Mouse (Mus musculus) midbrain, embryonic 16.5 days (tissue): ENCODE data around the gene Rpl37. TPM values are rescaled to one million over a fixed set of nuclear protein-coding genes. Genes with fewer than 3 reads are reported as not detected.
A peak's percentile ranks its signal among the peaks of the same experiment; 100 is the strongest.

Source experiments
- ATAC-seq: fragments of 200-750 bp; cut with Nextera tagmentation; 2 replicates; pipeline ENCODE4 v1.8.0; 2017; ENCODE audit warnings: moderate TSS enrichment
- H3K27ac ChIP-seq: fragments of 300-500 bp; sonication (generic); 2 replicates; pipeline ENCODE4 v1.5.1; 2014; ENCODE audit warnings: mild to moderate bottlenecking, low read length, mixed read lengths
- H3K27me3 ChIP-seq: fragments of 300-500 bp; sonication (generic); 2 replicates; pipeline ENCODE4 v1.6.1; 2014; ENCODE audit warnings: low read depth, low read length, mixed read lengths; ENCODE audit not compliant: control insufficient read depth, insufficient read depth
- H3K36me3 ChIP-seq: fragments of 300-500 bp; sonication (generic); 2 replicates; pipeline ENCODE4 v1.6.1; 2014; ENCODE audit warnings: mild to moderate bottlenecking, low read length, moderate library complexity, mixed read lengths; ENCODE audit not compliant: control insufficient read depth, insufficient read depth
- H3K4me1 ChIP-seq: fragments of 300-500 bp; sonication (generic); 2 replicates; pipeline ENCODE4 v1.6.1; 2014; ENCODE audit warnings: mild to moderate bottlenecking, low read length, mixed read lengths; ENCODE audit not compliant: control insufficient read depth, insufficient read depth
- H3K4me2 ChIP-seq: fragments of 300-500 bp; sonication (generic); 2 replicates; pipeline ENCODE4 v1.6.1; 2014; ENCODE audit warnings: mild to moderate bottlenecking, low read length, mixed read lengths
- H3K4me3 ChIP-seq: fragments of 300-500 bp; sonication (generic); 2 replicates; pipeline ENCODE4 v1.5.1; 2014; ENCODE audit warnings: low read depth, mild to moderate bottlenecking, low read length, moderate library complexity, mixed read lengths
- H3K9ac ChIP-seq: fragments of 300-500 bp; sonication (generic); 2 replicates; pipeline ENCODE4 v1.6.1; 2014; ENCODE audit warnings: low read depth, low read length, mixed read lengths
- H3K9me3 ChIP-seq: fragments of 300-500 bp; sonication (generic); replicated peaks from 2 replicates; pipeline ENCODE4 v1.6.1; 2014; ENCODE audit warnings: mild to moderate bottlenecking, low read length, mixed read lengths; ENCODE audit not compliant: control insufficient read depth, poor library complexity, severe bottlenecking
- WGBS: fragments of 180-500 bp; shearing (Covaris S2); extraction: QIAGEN DNeasy Blood & Tissue Kit; methylation state at CpG from one replicate; pipeline ENCODE4 v1.1.7; 2014; 5-methylcytosine and 5-hydroxymethylcytosine counted together
- polyA plus RNA-seq: library from polyadenylated mRNA; unstranded; fragments of >200 nt; fragmentation: Nextera tagmentation; extraction: Ambion mirVana; gene quantifications from 2 replicates; pipeline ENCODE4 v1.2.1, GENCODE M21; 2015

The Rpl37 gene
- polyA plus RNA-seq, 1 experiment from 2014 or later = 257 TPM

- peak within 1 kb of the TSS; percentile 90 for H3K4me3 ChIP-seq
- no peaks in the 10 kb centered on the region for H3K27me3 ChIP-seq
- H3K9ac ChIP-seq = peak within 1 kb of the TSS; percentile 75
- H3K4me2 ChIP-seq = peak within 1 kb of the TSS; percentile 83
- peak within 1 kb of the TSS; percentile 94 for H3K27ac ChIP-seq
- no peaks in the 10 kb centered on the region for H3K9me3 ChIP-seq
- peak; percentile 95 for ATAC-seq
- WGBS = 0% methylated on average over 42 of the region's 80 CpGs
- no peaks in the 10 kb centered on the region for H3K36me3 ChIP-seq
- H3K4me1 ChIP-seq = peaks cover 14% of the 10 kb centered on the region
Observed at GRCm38 (mm10) chr15:5143361-5144020, 27.0 kb downstream of the Rpl37 start, which contains the start of gene Prkaa1. Gene Prkaa1 (plus strand): TSS chr15:5143861.

- Histone ChIP-seq H3K27me3 (no peaks in the 10 kb centered on the region), H3K27ac (peak overlapping the region; percentile 94)
Observed at GRCm38 (mm10) chr15:5144021-5144778, 27.8 kb downstream of the Rpl37 start.

GRCm38 (mm10) chr15:5145196-5145945, 28.9 kb downstream of the Rpl37 start:
- H3K4me1 ChIP-seq = peaks cover 20% of the 10 kb centered on the region
- no peak overlapping the region for H3K27ac ChIP-seq
- no peaks in the 10 kb centered on the region for H3K36me3 ChIP-seq
- WGBS = 49% methylated on average over 9 of the region's 9 CpGs
- peak overlapping the region; percentile 83 for H3K4me2 ChIP-seq
- H3K27me3 ChIP-seq = no peaks in the 10 kb centered on the region
- no peak for ATAC-seq
- peak overlapping the region; percentile 50; the same call in 1 of the 2 replicates for H3K9ac ChIP-seq
- peak overlapping the region; percentile 90 for H3K4me3 ChIP-seq
- H3K9me3 ChIP-seq = no peaks in the 10 kb centered on the region

More at GRCm38 (mm10) chr15:5144021-5144778, 27.8 kb downstream of the Rpl37 start:
- H3K4me1 ChIP-seq = peaks cover 19% of the 10 kb centered on the region
- H3K36me3 ChIP-seq = no peaks in the 10 kb centered on the region
- no peaks in the 10 kb centered on the region for H3K9me3 ChIP-seq
- peak overlapping the region; percentile 83 for H3K4me2 ChIP-seq
- H3K9ac ChIP-seq = peak overlapping the region; percentile 75
- H3K4me3 ChIP-seq = peak overlapping the region; percentile 90
- peak; percentile 92 for ATAC-seq
- under 1% methylated on average over 44 of the region's 61 CpGs for WGBS

GRCm38 (mm10) chr15:5149187-5149586, 32.7 kb downstream of the Rpl37 start:
- Histone ChIP-seq H3K4me2 (no peak overlapping the region), H3K4me3 (no peak overlapping the region), H3K4me1 (peaks cover 20% of the 10 kb centered on the region), H3K27ac (no peak overlapping the region), H3K36me3 (no peaks in the 10 kb centered on the region), H3K27me3 (no peaks in the 10 kb centered on the region), H3K9me3 (no peaks in the 10 kb centered on the region), H3K9ac (no peak overlapping the region)
- WGBS = 80% methylated on average over 4 of the region's 4 CpGs
- ATAC-seq = no peak

- Histone ChIP-seq H3K9ac (no peak overlapping the region), H3K27me3 (no peaks in the 10 kb centered on the region), H3K4me3 (no peak overlapping the region), H3K27ac (no peak overlapping the region), H3K9me3 (no peaks in the 10 kb centered on the region), H3K4me1 (peaks cover 12% of the 10 kb centered on the region; the same call in 1 of the 2 replicates), H3K36me3 (no peaks in the 10 kb centered on the region), H3K4me2 (no peak overlapping the region)
- WGBS = 95% methylated on average over 6 of the region's 6 CpGs
- ATAC-seq = no peak
Observed at GRCm38 (mm10) chr15:5152171-5152570, 35.7 kb downstream of the Rpl37 start.

GRCm38 (mm10) chr15:5154621-5155020, 38.2 kb downstream of the Rpl37 start:
- ATAC-seq = no peak
- H3K27me3 ChIP-seq = no peaks in the 10 kb centered on the region
- H3K36me3 ChIP-seq = no peaks in the 10 kb centered on the region
- no peak overlapping the region for H3K27ac ChIP-seq
- no peak overlapping the region for H3K4me2 ChIP-seq
- H3K4me1 ChIP-seq = peaks cover 5% of the 10 kb centered on the region; the same call in 1 of the 2 replicates
- 84% methylated on average over 9 of the region's 9 CpGs for WGBS
- no peak overlapping the region for H3K4me3 ChIP-seq
- H3K9me3 ChIP-seq = no peaks in the 10 kb centered on the region
- H3K9ac ChIP-seq = no peak overlapping the region

- H3K4me3 ChIP-seq = no peak overlapping the region
- no peaks in the 10 kb centered on the region for H3K9me3 ChIP-seq
- no peak overlapping the region for H3K9ac ChIP-seq
- WGBS = 69% methylated on average over 5 of the region's 5 CpGs
- H3K36me3 ChIP-seq = no peaks in the 10 kb centered on the region
- H3K27ac ChIP-seq = no peak overlapping the region
- H3K4me1 ChIP-seq = peaks cover 5% of the 10 kb centered on the region; the same call in 1 of the 2 replicates
- H3K27me3 ChIP-seq = no peaks in the 10 kb centered on the region
- no peak for ATAC-seq
- H3K4me2 ChIP-seq = no peak overlapping the region
Observed at GRCm38 (mm10) chr15:5155093-5155492, 38.6 kb downstream of the Rpl37 start.

- H3K4me2 ChIP-seq = no peak overlapping the region
- H3K9me3 ChIP-seq = no peaks in the 10 kb centered on the region
- H3K27me3 ChIP-seq = no peaks in the 10 kb centered on the region
- H3K36me3 ChIP-seq = no peaks in the 10 kb centered on the region
- H3K4me3 ChIP-seq = no peak overlapping the region
- no peak overlapping the region for H3K9ac ChIP-seq
- 86% methylated on average over 4 of the region's 4 CpGs for WGBS
- H3K27ac ChIP-seq = no peak overlapping the region
- H3K4me1 ChIP-seq = peaks cover 5% of the 10 kb centered on the region; the same call in 1 of the 2 replicates
- ATAC-seq = no peak
Observed at GRCm38 (mm10) chr15:5156355-5156754, 39.9 kb downstream of the Rpl37 start.
